Mouse (Mus musculus) olfactory bulb, adult 2 months (tissue): Measurements from ENCODE around the gene Rnf215.

ENCODE experiments used
- CTCF ChIP-seq: fragments of 200-500 bp; IDR thresholded peaks from 2 replicates; pipeline ENCODE4 v1.5.1; 2012; ENCODE audit warnings: low read depth, mild to moderate bottlenecking, low read length, moderate library complexity; ENCODE audit not compliant: insufficient read depth
- POLR2A ChIP-seq: fragments of 200-500 bp; IDR thresholded peaks from 2 replicates; pipeline ENCODE4 v1.6.1; 2012; ENCODE audit warnings: mild to moderate bottlenecking, low read depth, low read length, moderate library complexity; ENCODE audit not compliant: insufficient read depth

DNA sequence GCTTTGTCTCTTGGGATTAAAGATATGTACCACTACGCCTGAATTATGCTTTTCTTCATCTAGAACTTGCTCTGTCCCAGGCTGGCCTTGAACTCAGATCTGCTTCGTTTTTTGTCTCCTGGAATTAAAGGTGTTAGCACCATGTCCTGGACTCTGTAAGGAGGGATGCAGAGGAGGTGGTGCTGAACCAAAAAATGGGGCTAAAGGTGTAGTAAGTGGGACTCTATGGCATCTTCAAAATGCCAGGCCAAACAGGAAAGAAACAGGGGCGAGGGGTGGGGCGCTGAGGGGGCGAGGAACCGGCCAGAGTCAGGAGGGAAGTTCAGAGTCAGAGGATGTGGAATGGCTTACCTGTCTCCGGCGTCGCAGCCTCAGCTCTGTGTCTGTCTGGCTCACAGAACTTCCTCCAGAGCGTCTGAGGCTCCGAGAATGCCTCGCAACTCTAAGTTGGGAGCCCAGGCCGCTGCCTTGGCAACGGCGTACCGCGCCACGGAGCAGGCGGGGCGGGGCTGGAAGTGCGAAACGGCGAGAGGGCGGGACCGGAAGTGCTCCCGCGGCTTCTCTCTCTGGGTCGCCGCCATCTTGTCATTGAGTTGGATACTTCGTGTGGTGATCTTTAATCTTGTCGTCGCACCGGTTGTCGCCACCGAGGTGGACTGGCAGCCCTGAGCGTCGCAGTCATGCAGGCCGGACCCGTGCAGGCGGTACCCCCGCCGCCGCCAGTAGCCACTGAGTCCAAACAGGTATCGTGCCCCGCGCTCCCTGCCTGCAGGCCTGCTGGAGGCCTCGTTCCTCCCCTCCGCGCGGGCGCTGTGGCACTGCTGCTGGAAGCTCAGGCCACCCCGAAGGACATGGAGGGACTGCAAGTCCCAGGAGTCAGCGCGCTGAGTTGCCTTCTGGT lies 25.1 kb downstream of the Rnf215 start, which contains the start of the genes Ccdc157 and Sf3a1:
- TF ChIP-seq CTCF = no peak
- TF ChIP-seq POLR2A = peak; percentile 63
